Mouse (Mus musculus) limb, embryonic 11.5 days (tissue): ENCODE measurements around the gene Mrm3. TPM values are rescaled to one million over a fixed set of nuclear protein-coding genes. Genes with fewer than 3 reads are reported as not detected.
A peak's percentile ranks its signal among the peaks of the same experiment; 100 is the strongest.

ENCODE experiments used
- ATAC-seq: fragments of 200-750 bp; cut with Nextera tagmentation; 2 replicates; pipeline ENCODE4 v1.8.0; 2017; ENCODE audit warnings: low read depth; ENCODE audit not compliant: insufficient number of reproducible peaks, low FRiP score, low TSS enrichment
- DNase-seq: peaks from one replicate; pipeline ENCODE4 v3.0.0-alpha.2; 2015; ENCODE audit warnings: low spot score
- H3K27ac ChIP-seq: fragments of 300-500 bp; sonication (generic); replicated peaks from 2 replicates; pipeline ENCODE4 v1.5.1; 2014; ENCODE audit warnings: low read depth, mild to moderate bottlenecking, low read length
- H3K27me3 ChIP-seq: fragments of 300-500 bp; sonication (generic); 2 replicates; pipeline ENCODE4 v1.6.1; 2014; ENCODE audit warnings: mild to moderate bottlenecking, low read length, mixed read lengths; ENCODE audit not compliant: control insufficient read depth, insufficient read depth
- H3K36me3 ChIP-seq: fragments of 300-500 bp; sonication (generic); 2 replicates; pipeline ENCODE4 v1.6.1; 2014; ENCODE audit warnings: mild to moderate bottlenecking, low read length, moderate library complexity, mixed read lengths; ENCODE audit not compliant: control insufficient read depth, insufficient read depth
- H3K4me1 ChIP-seq: fragments of 300-500 bp; sonication (generic); 2 replicates; pipeline ENCODE4 v1.6.1; 2014; ENCODE audit warnings: low read length, mixed read lengths; ENCODE audit not compliant: control insufficient read depth, insufficient read depth
- H3K4me2 ChIP-seq: fragments of 300-500 bp; sonication (generic); 2 replicates; pipeline ENCODE4 v1.6.1; 2014; ENCODE audit warnings: low read depth, mild to moderate bottlenecking, moderate library complexity; ENCODE audit not compliant: severe bottlenecking
- H3K4me3 ChIP-seq: fragments of 300-500 bp; sonication (generic); 2 replicates; pipeline ENCODE4 v1.5.1; 2014; ENCODE audit warnings: low read depth, low read length
- H3K9ac ChIP-seq: fragments of 300-500 bp; sonication (generic); 2 replicates; pipeline ENCODE4 v1.6.1; 2014; ENCODE audit warnings: mild to moderate bottlenecking, low read length
- H3K9me3 ChIP-seq: fragments of 300-500 bp; sonication (generic); 2 replicates; pipeline ENCODE4 v1.6.1; 2016; ENCODE audit warnings: low read length; ENCODE audit not compliant: control insufficient read depth
- WGBS: fragments of 180-500 bp; shearing (Covaris S2); extraction: QIAGEN DNeasy Blood & Tissue Kit; methylation state at CpG from one replicate; pipeline ENCODE4 v1.1.7; 2014; 5-methylcytosine and 5-hydroxymethylcytosine counted together
- polyA plus RNA-seq: library from polyadenylated mRNA; unstranded; fragments of >200 nt; fragmentation: Nextera tagmentation; extraction: Ambion mirVana; gene quantifications from 2 replicates; pipeline ENCODE4 v1.2.1, GENCODE M21; 2014

Mrm3 gene
- polyA plus RNA-seq, 1 experiment from 2014 or later = 24.0 TPM

DNA sequence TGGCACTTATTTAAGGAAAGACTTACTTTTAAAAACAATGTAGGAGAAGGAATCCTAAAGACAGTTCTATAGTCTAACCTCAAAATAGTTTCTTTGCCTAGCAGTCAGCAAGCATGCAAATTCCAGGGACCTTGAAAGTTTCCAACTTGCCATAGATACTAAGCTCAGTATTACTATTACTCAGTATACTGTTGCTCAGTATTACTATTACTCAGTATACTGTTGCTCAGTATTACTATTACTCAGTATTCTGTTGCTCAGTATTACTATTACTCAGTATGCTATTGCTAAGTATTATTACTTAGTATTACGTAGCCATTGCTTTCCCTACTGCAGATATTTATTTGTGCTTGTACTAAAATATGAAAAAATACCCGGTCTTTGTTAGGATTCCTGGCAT lies 3.8 kb upstream of the Mrm3 start:
- WGBS = 95% methylated on average over 2 of the region's 2 CpGs
- Histone ChIP-seq H3K9ac (no peak overlapping the region), H3K4me2 (no peak overlapping the region), H3K9me3 (no peaks in the 10 kb centered on the region), H3K4me3 (no peak overlapping the region), H3K27me3 (no peaks in the 10 kb centered on the region), H3K36me3 (peaks cover 4% of the 10 kb centered on the region; the same call in 1 of the 2 replicates), H3K27ac (no peak overlapping the region), H3K4me1 (no peaks in the 10 kb centered on the region)
- ATAC-seq (no peak), DNase-seq (no peak)

DNA sequence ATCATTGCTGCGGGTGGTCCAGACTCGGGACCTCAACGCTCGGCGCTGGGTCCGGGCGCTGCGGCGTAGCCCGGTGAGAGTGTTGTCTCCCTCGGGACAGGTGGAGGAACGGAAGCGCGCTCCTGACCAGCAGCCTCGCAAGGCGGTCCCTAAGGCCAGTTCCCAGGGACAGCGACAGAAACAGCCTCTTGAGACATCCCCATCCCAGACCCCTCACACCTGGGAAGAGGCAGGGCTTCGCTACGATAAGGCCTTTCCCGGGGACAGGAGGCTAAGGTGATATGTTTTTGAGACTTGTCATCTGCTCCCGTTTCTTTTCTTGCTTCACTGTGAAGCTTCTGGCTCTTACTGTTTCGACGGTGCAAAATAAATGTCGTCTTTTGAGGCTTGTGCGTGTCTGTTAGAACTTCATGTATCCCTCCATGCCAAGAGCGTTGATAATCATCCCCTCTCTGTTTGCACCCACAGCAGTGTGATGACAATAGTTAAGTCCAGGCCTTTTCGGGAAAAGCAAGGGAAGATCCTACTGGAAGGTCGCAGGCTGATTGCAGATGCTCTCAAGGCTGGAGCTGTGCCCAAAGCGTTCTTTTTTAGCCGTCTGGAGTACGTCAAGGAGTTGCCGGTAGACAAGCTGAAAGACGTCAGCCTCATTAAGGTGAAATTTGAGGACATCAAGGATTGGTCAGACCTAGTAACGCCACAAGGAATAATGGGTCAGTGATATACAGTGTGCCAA lies 464 bp downstream of the Mrm3 start:
- Histone ChIP-seq H3K9me3 (no peaks in the 10 kb centered on the region), H3K9ac (peak overlapping the region; percentile 83), H3K4me3 (peak overlapping the region; percentile 89), H3K4me2 (peak overlapping the region; percentile 90), H3K4me1 (no peaks in the 10 kb centered on the region), H3K27ac (no peak overlapping the region), H3K27me3 (no peaks in the 10 kb centered on the region), H3K36me3 (peaks cover 5% of the 10 kb centered on the region; the same call in 1 of the 2 replicates)
- 1% methylated on average over 34 of the region's 34 CpGs for WGBS
- DNase-seq = no peak
- no peak; the same call in 1 of the 2 replicates for ATAC-seq

DNA sequence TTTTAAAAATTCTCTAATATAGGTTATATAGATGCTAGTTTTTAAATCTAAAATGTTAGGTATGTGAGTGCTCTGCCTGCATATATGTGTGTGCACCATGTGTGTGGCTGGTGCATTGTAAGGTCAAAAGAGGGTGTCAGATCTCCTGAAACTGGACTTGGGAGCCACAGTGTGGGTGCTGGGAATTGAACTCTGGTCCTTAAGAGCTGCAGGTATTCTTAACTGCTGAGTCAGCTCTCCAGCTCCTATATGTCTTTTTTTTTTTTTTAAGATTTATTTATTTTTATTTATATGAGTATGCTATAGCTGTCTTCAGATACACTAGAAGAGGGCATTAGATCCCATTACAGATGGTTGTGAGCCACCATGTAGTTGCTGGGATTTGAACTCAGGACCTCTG lies 2.9 kb downstream of the Mrm3 start:
- ATAC-seq = no peak
- no peak for DNase-seq
- H3K4me2 ChIP-seq = no peak overlapping the region
- no peak overlapping the region for H3K27ac ChIP-seq
- no peaks in the 10 kb centered on the region for H3K4me1 ChIP-seq
- no peak overlapping the region for H3K4me3 ChIP-seq
- H3K27me3 ChIP-seq = no peaks in the 10 kb centered on the region
- H3K36me3 ChIP-seq = peaks cover 13% of the 10 kb centered on the region; the same call in 1 of the 2 replicates
- no peaks in the 10 kb centered on the region for H3K9me3 ChIP-seq
- H3K9ac ChIP-seq = no peak overlapping the region

DNA sequence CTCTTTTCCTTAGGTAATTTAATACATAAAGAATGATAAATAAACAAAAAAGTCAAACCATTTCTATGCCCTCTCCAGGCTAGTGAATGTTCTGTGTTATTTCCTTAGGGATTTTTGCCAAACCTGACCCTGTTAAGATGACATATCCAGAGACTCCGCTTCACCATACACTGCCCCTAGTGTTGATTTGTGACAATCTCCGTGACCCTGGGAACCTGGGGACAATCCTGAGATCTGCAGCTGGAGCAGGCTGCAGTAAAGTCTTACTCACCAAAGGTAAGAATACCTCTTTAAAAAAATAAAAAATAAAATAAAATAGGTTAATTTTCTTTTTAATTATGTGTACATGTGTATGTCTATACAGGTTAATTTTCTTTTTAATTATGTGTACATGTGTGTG lies 3.7 kb downstream of the Mrm3 start:
- no peaks in the 10 kb centered on the region for H3K9me3 ChIP-seq
- 64% methylated on average over 2 of the region's 2 CpGs for WGBS
- no peaks in the 10 kb centered on the region for H3K27me3 ChIP-seq
- no peak overlapping the region for H3K27ac ChIP-seq
- no peak overlapping the region for H3K4me3 ChIP-seq
- H3K9ac ChIP-seq = no peak overlapping the region
- peaks cover 13% of the 10 kb centered on the region; the same call in 1 of the 2 replicates for H3K36me3 ChIP-seq
- H3K4me1 ChIP-seq = no peaks in the 10 kb centered on the region
- ATAC-seq (no peak), DNase-seq (no peak)
- H3K4me2 ChIP-seq = no peak overlapping the region

DNA sequence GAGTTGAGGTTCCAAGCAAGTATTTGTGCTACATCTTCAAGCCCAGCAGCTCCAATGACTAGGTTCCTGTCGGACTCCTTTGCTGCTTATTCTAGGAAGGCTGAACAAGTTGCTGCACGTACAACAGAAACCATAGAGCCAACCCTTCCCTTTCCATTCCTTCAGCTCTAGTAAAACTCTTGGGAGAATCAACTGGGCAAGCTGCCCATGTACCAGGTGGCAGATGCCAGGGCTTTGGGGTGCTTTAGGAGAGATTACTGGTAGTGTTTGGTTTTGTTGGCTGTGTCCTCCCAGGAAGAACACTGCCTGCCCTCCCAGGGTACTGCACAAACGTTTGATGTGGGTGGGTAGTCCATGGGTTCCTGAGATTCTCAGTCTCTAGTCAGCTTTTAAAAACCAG lies 8.5 kb downstream of the Mrm3 start:
- WGBS = 61% methylated on average over 3 of the region's 3 CpGs

DNA sequence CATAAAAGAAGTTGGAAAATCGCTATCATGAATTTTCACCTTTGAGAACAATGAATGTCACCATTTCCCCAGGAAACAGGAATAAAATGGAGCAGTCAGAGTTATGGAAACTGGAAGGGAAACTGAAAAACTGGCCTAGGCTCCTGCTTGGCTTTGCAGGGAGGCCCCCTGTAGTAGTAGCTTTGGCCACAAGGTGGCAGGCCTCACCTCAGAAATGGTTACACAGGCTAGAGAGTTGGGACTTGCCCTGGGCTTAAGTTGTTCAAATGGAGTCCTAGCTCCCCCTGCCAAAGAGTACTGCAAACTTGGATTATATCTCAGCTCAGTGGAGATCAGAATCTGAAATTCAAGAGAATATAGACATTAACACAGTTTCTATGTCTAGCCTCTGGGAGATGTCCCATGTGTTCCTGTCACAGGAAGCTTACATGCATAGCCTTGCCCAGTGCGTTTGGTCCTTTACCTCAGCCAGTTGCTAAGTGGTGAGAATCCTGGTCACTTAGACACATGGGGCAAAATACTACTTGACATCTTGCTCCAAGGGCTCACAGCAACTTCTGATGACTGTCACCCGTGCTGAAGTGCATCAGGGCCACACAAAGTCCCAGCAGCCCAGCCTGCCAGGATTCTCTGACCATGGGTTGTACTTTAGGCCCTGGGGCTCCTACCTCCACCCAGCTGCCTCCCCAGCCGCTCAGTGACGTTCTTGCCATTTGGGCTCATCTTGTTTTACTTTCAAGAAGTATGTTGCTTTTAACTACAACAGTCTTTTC lies 9.8 kb downstream of the Mrm3 start:
- Histone ChIP-seq H3K9ac (no peak overlapping the region), H3K27ac (no peak overlapping the region), H3K27me3 (no peaks in the 10 kb centered on the region), H3K4me1 (peaks cover 29% of the 10 kb centered on the region), H3K4me2 (no peak overlapping the region), H3K4me3 (no peak overlapping the region), H3K36me3 (peaks cover 16% of the 10 kb centered on the region; the same call in 1 of the 2 replicates), H3K9me3 (no peaks in the 10 kb centered on the region)
- DNase-seq (peak; percentile 95), ATAC-seq (no peak; the same call in 1 of the 2 replicates)
- 49% methylated on average over 5 of the region's 5 CpGs for WGBS

More for the DNA sequence above, 8.5 kb downstream of the Mrm3 start:
- no peaks in the 10 kb centered on the region for H3K27me3 ChIP-seq
- H3K4me2 ChIP-seq = no peak overlapping the region
- H3K9me3 ChIP-seq = no peaks in the 10 kb centered on the region
- ATAC-seq (no peak), DNase-seq (no peak)
- peaks cover 13% of the 10 kb centered on the region; the same call in 1 of the 2 replicates for H3K36me3 ChIP-seq
- peaks cover 24% of the 10 kb centered on the region for H3K4me1 ChIP-seq
- H3K4me3 ChIP-seq = no peak overlapping the region
- no peak overlapping the region for H3K9ac ChIP-seq
- H3K27ac ChIP-seq = no peak overlapping the region

DNA sequence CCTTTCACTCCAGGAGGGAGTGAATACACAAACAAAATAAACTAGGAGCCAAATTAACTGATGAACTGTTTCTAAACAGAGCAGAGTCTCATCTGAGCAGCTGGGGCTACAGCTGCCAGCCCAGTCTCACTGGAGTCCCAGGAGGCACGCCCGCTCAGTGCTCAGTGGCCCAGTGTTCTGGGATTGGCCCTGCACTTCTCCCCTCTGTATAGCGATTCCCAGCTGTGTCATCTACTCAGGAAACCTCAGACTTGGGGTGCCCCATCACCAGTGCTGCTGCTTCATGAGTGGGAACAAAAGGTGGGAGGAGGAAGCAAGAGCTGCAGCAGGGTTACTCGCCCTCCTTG lies 10.4 kb downstream of the Mrm3 start:
- ATAC-seq (no peak; the same call in 1 of the 2 replicates), DNase-seq (no peak)
- H3K4me3 ChIP-seq = no peak overlapping the region
- WGBS = 87% methylated on average over 4 of the region's 4 CpGs
- peaks cover 13% of the 10 kb centered on the region; the same call in 1 of the 2 replicates for H3K36me3 ChIP-seq
- no peaks in the 10 kb centered on the region for H3K9me3 ChIP-seq
- H3K4me2 ChIP-seq = no peak overlapping the region
- no peak overlapping the region for H3K27ac ChIP-seq
- H3K27me3 ChIP-seq = no peaks in the 10 kb centered on the region
- H3K9ac ChIP-seq = no peak overlapping the region; the same call in 1 of the 2 replicates
- H3K4me1 ChIP-seq = peaks cover 29% of the 10 kb centered on the region

DNA sequence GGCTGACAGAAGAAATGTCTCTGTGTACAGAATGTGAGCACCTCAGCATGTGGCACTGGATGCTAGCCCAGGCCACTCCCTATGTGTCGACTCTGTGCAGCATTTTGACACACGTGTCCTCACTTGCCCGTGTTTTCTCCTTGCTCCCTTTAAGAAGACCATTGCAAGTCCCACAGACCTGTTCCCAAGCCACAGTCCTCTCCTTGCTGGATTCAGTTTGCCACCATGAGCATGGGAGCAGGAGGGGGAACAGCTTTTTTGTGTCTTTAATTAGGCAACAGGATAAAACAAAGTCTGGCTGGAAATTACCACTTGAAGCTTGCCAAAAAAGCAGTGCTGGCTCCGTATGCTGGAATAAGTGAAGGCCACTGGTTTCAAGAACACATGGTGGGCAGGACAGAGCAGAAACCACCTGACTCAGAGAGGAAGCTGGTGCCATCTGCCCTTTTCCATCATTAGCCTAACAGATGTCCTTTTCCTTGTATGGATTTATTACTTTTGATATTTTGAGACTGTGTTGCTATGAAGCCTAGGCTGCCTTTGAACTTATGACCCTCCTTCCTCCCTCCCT lies 12.0 kb downstream of the Mrm3 start:
- peaks cover 29% of the 10 kb centered on the region for H3K4me1 ChIP-seq
- 35% methylated on average over 4 of the region's 4 CpGs for WGBS
- no peaks in the 10 kb centered on the region for H3K9me3 ChIP-seq
- peaks cover 9% of the 10 kb centered on the region; the same call in 1 of the 2 replicates for H3K36me3 ChIP-seq
- no peaks in the 10 kb centered on the region for H3K27me3 ChIP-seq
- no peak overlapping the region for H3K4me2 ChIP-seq
- peak overlapping the region; percentile 19; the same call in 1 of the 2 replicates for H3K9ac ChIP-seq
- peak; percentile 11; the same call in 1 of the 2 replicates for ATAC-seq
- H3K4me3 ChIP-seq = no peak overlapping the region
- no peak for DNase-seq
- peak overlapping the region; percentile 75 for H3K27ac ChIP-seq
